Mouse (Mus musculus): ENCODE results near the gene Il1rl1. TPM values are rescaled to one million over a fixed set of nuclear protein-coding genes. Genes with fewer than 3 reads are reported as not detected.

The Il1rl1 gene
- polyA plus RNA-seq (2016; fragmentation: Nextera tagmentation; extraction: Ambion mirVana), result 0.11 TPM in 1 of 2 replicates, not detected in the other

GRCm38 (mm10) chr1:40428910-40429675 is at the start of gene Il1rl1:
Gene Il1rl1 (plus strand): TSS chr1:40429570.
- no peaks in the 10 kb centered on the region for H3K36me3 ChIP-seq (replicated peaks)
- no peak within 1 kb of the TSS for H3K4me3 ChIP-seq
- no peak within 1 kb of the TSS for H3K27ac ChIP-seq
- H3K27me3 ChIP-seq (ENCODE audit: poor library complexity, severe bottlenecking), result no peaks in the 10 kb centered on the region
- H3K9me3 ChIP-seq, result no peaks in the 10 kb centered on the region
- no peaks in the 10 kb centered on the region for H3K4me1 ChIP-seq
- no peak for DNase-seq (ENCODE audit: extremely low spot score, low spot score)
- WGBS, result 86% methylated on average over 5 of the region's 5 CpGs

DNA sequence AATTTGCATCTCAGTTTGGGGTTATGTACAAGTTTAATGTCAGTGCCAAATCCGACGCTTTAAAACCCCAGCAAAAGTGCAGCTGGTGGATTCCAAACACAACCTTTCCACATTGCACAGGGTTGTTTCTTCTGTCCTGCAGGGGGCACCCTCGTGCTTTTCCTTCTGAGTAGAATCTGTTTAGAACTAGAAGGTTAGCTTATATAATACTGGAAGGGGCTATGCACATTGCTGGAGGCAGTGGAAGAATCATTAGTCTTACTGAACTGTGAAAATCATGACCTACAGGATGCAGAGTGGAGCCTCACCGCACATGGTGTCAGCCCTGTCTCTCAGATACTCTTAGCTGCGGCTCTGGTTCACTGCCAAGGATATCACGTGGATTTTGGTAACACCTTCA is 49.3 kb upstream of the Il1rl1 start:
- no peak overlapping the region for H3K27ac ChIP-seq
- no peaks in the 10 kb centered on the region; the same call in 1 of the 2 replicates for H3K4me1 ChIP-seq
- H3K4me3 ChIP-seq, result no peak overlapping the region
- H3K27me3 ChIP-seq (ENCODE audit: poor library complexity, severe bottlenecking), result no peaks in the 10 kb centered on the region
- no peaks in the 10 kb centered on the region for H3K9me3 ChIP-seq
- DNase-seq (ENCODE audit: extremely low spot score, low spot score), result peak; percentile 27
- no peaks in the 10 kb centered on the region for H3K36me3 ChIP-seq (replicated peaks)
- WGBS, result 59% methylated on average over 6 of the region's 6 CpGs

GRCm38 (mm10) chr1:40380990-40381389 is 48.4 kb upstream of the Il1rl1 start:
- no peak overlapping the region for H3K4me3 ChIP-seq
- no peak for DNase-seq (ENCODE audit: extremely low spot score, low spot score)
- 88% methylated on average over 11 of the region's 11 CpGs for WGBS
- H3K9me3 ChIP-seq, result no peaks in the 10 kb centered on the region
- H3K36me3 ChIP-seq (replicated peaks), result no peaks in the 10 kb centered on the region
- no peaks in the 10 kb centered on the region; the same call in 1 of the 2 replicates for H3K4me1 ChIP-seq
- no peak overlapping the region for H3K27ac ChIP-seq
- H3K27me3 ChIP-seq (ENCODE audit: poor library complexity, severe bottlenecking), result no peaks in the 10 kb centered on the region

GRCm38 (mm10) chr1:40382841-40383240 is 46.5 kb upstream of the Il1rl1 start:
- Histone ChIP-seq H3K36me3 (replicated peaks) (no peaks in the 10 kb centered on the region), H3K27me3 (ENCODE audit: poor library complexity, severe bottlenecking) (no peaks in the 10 kb centered on the region), H3K4me3 (no peak overlapping the region), H3K27ac (no peak overlapping the region), H3K4me1 (no peaks in the 10 kb centered on the region), H3K9me3 (no peaks in the 10 kb centered on the region)
- no peak for DNase-seq (ENCODE audit: extremely low spot score, low spot score)
- WGBS, result 93% methylated on average over 5 of the region's 5 CpGs

GRCm38 (mm10) chr1:40384931-40385545 is 44.3 kb upstream of the Il1rl1 start:
- Histone ChIP-seq H3K9me3 (no peaks in the 10 kb centered on the region), H3K27ac (no peak overlapping the region), H3K4me1 (no peaks in the 10 kb centered on the region), H3K36me3 (replicated peaks) (no peaks in the 10 kb centered on the region), H3K27me3 (ENCODE audit: poor library complexity, severe bottlenecking) (no peaks in the 10 kb centered on the region), H3K4me3 (no peak overlapping the region)
- no peak for DNase-seq (ENCODE audit: extremely low spot score, low spot score)
- WGBS, result 93% methylated on average over 8 of the region's 8 CpGs

DNA sequence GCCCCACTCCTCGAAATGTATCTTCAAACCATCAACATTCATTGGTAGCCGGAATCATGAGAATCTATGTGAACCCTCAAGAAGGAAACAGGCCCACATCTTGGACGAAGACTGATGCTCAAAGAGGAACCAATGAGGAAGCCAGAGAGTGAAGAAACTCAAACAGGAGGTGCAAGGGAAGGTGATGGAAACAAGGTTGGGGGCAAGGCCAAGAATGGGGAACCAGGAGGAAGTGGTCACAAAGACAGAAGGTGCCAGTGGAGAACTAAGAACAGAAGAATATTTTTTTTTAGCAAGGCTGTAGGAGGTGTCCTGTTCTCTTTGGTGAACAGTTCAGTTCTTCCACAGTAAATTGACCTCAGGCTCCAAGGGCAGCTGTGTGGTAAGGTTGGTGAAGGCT is 38.0 kb upstream of the Il1rl1 start:
- Histone ChIP-seq H3K27ac (no peak overlapping the region), H3K4me3 (no peak overlapping the region), H3K4me1 (no peaks in the 10 kb centered on the region), H3K27me3 (ENCODE audit: poor library complexity, severe bottlenecking) (no peaks in the 10 kb centered on the region), H3K9me3 (no peaks in the 10 kb centered on the region), H3K36me3 (replicated peaks) (no peaks in the 10 kb centered on the region)
- no peak for DNase-seq (ENCODE audit: extremely low spot score, low spot score)
- 85% methylated on average over 3 of the region's 3 CpGs for WGBS

DNA sequence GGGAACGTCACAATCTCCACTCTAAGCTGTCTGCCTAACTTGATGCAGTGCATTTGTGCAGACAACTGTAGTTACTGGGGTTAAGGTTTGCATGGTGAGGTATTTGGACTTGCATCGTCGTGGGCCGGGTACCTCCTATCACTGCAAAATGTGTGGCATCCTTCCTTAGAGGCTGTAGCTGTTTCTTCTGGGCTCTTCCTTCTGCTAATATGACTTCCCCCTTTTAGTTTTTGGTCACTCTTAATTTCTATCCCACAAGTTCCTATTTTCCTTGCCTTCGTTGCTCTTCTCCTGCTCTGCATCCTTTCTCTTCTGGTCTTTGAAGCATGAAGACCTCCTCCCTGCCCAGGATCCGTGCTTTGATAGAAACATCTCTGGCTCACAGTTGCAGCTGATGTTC is 36.8 kb upstream of the Il1rl1 start:
- Histone ChIP-seq H3K27ac (no peak overlapping the region), H3K4me1 (no peaks in the 10 kb centered on the region), H3K4me3 (no peak overlapping the region), H3K36me3 (replicated peaks) (no peaks in the 10 kb centered on the region), H3K27me3 (ENCODE audit: poor library complexity, severe bottlenecking) (no peaks in the 10 kb centered on the region), H3K9me3 (no peaks in the 10 kb centered on the region)
- WGBS, result 91% methylated on average over 6 of the region's 6 CpGs
- no peak for DNase-seq (ENCODE audit: extremely low spot score, low spot score)

DNA sequence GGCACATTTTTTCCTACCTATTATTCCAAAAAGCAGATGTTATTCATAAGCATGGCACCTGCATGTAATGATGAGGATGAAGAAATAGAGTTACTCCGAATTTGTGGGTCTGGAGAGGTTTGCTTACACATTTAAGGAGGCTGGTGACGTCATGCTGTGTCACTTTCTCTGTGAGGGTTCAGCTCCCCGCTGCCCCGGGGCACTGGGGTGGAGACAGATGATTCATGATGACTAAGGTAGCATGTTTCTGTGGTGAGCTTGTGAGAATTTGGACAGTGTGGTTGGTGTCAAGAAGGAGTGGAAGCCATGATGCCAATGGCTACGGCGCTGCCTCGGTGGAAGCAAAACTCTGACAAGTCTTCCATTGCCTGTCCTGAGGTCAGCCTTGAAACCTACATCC is 36.2 kb upstream of the Il1rl1 start:
- no peak for DNase-seq (ENCODE audit: extremely low spot score, low spot score)
- H3K4me1 ChIP-seq, result no peaks in the 10 kb centered on the region
- H3K9me3 ChIP-seq, result no peaks in the 10 kb centered on the region
- no peak overlapping the region for H3K27ac ChIP-seq
- no peaks in the 10 kb centered on the region for H3K27me3 ChIP-seq (ENCODE audit: poor library complexity, severe bottlenecking)
- H3K36me3 ChIP-seq (replicated peaks), result no peaks in the 10 kb centered on the region
- WGBS, result 90% methylated on average over 7 of the region's 7 CpGs
- H3K4me3 ChIP-seq, result no peak overlapping the region

- Histone ChIP-seq H3K36me3 (replicated peaks) (no peaks in the 10 kb centered on the region), H3K4me1 (no peaks in the 10 kb centered on the region), H3K27ac (no peak overlapping the region), H3K9me3 (no peaks in the 10 kb centered on the region), H3K4me3 (no peak overlapping the region), H3K27me3 (ENCODE audit: poor library complexity, severe bottlenecking) (no peaks in the 10 kb centered on the region)
- no peak for DNase-seq (ENCODE audit: extremely low spot score, low spot score)
- 96% methylated on average over 6 of the region's 6 CpGs for WGBS
Measured at GRCm38 (mm10) chr1:40399639-40400038, 29.7 kb upstream of the Il1rl1 start.

GRCm38 (mm10) chr1:40404682-40405081 is 24.7 kb upstream of the Il1rl1 start:
- Histone ChIP-seq H3K36me3 (replicated peaks) (no peaks in the 10 kb centered on the region), H3K9me3 (peaks cover 7% of the 10 kb centered on the region; the same call in 1 of the 2 replicates), H3K4me3 (no peak overlapping the region), H3K27ac (no peak overlapping the region), H3K27me3 (ENCODE audit: poor library complexity, severe bottlenecking) (no peaks in the 10 kb centered on the region), H3K4me1 (no peaks in the 10 kb centered on the region)
- 84% methylated on average over 7 of the region's 7 CpGs for WGBS
- no peak for DNase-seq (ENCODE audit: extremely low spot score, low spot score)

DNA sequence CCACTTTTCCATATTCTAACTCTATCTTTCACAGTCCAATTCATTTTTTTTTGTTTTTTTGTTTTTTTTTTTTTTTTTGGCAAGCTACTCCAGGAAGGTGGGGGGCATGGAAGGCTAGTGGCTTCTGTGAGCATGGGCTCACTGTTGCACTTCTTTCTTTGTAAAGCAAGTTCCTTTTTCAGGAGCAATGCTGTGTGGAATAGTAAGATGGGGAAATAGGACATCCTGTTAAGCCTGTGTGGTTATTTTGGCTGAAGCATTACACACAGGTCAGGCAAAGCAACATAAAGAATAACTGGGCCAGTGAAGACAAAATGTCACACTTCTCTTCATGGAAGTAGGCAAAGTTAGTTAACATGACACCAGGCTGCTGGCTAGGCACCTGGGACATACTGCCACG is 19.5 kb upstream of the Il1rl1 start:
- Histone ChIP-seq H3K27me3 (ENCODE audit: poor library complexity, severe bottlenecking) (no peaks in the 10 kb centered on the region), H3K4me1 (no peaks in the 10 kb centered on the region), H3K27ac (no peak overlapping the region), H3K9me3 (peaks cover 7% of the 10 kb centered on the region; the same call in 1 of the 2 replicates), H3K4me3 (no peak overlapping the region), H3K36me3 (replicated peaks) (no peaks in the 10 kb centered on the region)
- 85% methylated on average over 1 of the region's 1 CpGs for WGBS
- no peak for DNase-seq (ENCODE audit: extremely low spot score, low spot score)

DNA sequence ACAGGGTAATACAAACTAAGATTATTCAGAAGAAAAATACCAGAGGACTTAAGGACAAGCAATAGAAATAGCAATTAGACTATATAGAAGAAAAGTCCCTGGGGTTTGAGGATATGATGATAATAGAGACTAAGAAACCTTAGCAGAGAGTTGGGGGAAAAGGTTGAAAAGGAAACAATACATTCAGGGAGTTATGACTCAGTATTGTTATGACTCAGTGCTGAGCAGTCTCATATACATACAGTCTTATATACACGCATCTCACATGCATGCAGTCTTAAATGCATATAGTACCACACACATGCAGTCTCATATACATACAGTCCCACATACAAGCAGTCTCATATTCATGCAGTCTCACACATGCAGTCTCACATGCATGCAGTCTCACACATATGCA is 16.3 kb upstream of the Il1rl1 start:
- 96% methylated on average over 1 of the region's 1 CpGs for WGBS
- peaks cover 7% of the 10 kb centered on the region; the same call in 1 of the 2 replicates for H3K9me3 ChIP-seq
- H3K27me3 ChIP-seq (ENCODE audit: poor library complexity, severe bottlenecking), result no peaks in the 10 kb centered on the region
- no peak overlapping the region for H3K4me3 ChIP-seq
- H3K36me3 ChIP-seq (replicated peaks), result no peaks in the 10 kb centered on the region
- DNase-seq (ENCODE audit: extremely low spot score, low spot score), result no peak
- no peaks in the 10 kb centered on the region for H3K4me1 ChIP-seq
- no peak overlapping the region for H3K27ac ChIP-seq

DNA sequence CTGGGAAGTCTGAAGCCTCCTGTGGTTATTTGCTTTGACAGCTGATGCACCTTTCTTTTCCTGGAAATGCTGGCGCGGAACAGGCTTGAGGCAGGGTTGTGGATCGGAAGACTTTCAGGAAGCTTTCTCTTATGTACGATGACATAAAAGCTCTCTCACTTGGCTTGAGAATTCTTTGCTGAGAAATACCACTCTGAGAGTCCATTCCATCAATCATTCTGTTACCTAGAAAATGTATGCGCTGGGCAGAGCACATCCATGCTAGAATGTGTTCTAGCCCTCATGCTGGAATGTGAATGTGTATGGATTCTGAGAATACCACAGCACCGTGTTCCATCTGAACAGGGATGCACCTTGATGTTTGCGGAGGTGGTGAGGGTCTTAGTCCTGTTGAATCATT is 15.1 kb upstream of the Il1rl1 start:
- DNase-seq (ENCODE audit: extremely low spot score, low spot score), result no peak
- Histone ChIP-seq H3K4me3 (no peak overlapping the region), H3K36me3 (replicated peaks) (no peaks in the 10 kb centered on the region), H3K4me1 (no peaks in the 10 kb centered on the region), H3K27me3 (ENCODE audit: poor library complexity, severe bottlenecking) (no peaks in the 10 kb centered on the region), H3K27ac (no peak overlapping the region), H3K9me3 (peaks cover 4% of the 10 kb centered on the region; the same call in 1 of the 2 replicates)
- 91% methylated on average over 7 of the region's 7 CpGs for WGBS

Data from forebrain, embryonic 10.5 days (tissue).